Mouse (Mus musculus): ENCODE results near the gene Gm42421. TPM values are rescaled to one million over a fixed set of nuclear protein-coding genes. Genes with fewer than 3 reads are reported as not detected.

Gene Gm42421
- total RNA-seq, 2 experiments from 2014 or later = 2.9 TPM; not detected in 1

DNA sequence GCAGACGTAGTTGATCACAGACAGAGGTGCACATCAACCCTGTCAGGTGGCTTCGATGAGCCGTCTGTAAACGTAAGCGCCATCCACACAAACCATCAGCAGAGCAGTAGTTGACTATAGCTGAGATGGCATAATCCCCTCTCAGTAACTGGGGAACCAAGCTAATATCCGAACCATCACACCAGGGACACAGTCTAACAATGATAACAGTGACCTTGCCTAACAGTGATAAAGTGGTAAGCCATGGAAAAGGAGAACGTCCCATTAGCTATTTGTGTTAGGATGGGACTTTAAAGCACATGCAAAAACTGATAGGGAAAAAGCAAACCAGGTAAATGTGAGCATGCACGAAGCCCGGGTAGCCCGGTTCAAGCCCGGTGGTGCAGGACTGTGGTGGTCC, 48.3 kb downstream of the Gm42421 start:
- intact Hi-C loops (cut with DNase I) = loop anchor here (5.0 kb wide), 1 partner anchor 44 kb away; the partner anchor contains the start of gene Rsph10b
- Histone ChIP-seq H3K27ac (no peak overlapping the region), H3K4me3 (no peak overlapping the region)
- no peak for DNase-seq (ENCODE audit: extremely low spot score in 1 of 2, low spot score in 2 of 2)
- no peak for TF ChIP-seq CTCF (IDR thresholded peaks at IDR 0.05)

DNA sequence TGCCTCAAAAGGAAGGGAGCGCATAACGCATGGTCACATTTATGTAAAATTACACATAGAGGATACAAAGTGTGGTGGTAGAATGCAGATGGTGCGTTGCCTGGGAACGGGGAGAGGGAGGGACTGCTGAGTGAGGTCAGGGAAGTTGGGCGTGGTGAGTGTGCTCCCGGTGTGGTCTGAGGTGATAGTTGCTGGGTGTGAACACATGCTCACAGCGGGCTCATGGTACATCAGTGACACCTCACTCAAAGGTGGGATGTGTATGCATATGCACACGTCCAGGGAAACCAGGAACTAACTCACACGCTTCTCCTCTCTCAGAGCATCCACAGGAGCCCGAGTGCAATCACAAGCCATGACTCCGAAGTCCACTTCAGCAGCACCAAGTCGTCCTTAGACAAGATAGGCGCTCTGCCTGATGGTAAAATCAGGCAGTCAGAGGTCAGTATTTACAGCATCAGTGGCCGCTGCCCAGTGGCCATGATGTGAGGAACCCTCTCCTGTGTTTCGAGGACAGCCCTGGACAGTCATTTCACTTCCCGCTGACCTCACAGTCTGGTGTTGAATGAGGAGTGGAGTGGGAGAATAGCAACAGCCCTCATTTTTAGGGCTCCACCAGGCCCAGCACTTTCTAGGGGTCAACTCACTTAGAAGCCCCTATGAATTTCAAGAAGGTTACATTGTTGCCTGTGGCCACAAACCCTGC, 48.9 kb downstream of the Gm42421 start:
- intact Hi-C loops (cut with DNase I) = loop anchor here (5.0 kb wide), 1 partner anchor 45 kb away; the partner anchor contains the start of gene Rsph10b
- H3K4me3 ChIP-seq = no peak overlapping the region
- no peak for DNase-seq (ENCODE audit: extremely low spot score in 1 of 2, low spot score in 2 of 2)
- no peak overlapping the region for H3K27ac ChIP-seq
- no peak for TF ChIP-seq CTCF (IDR thresholded peaks at IDR 0.05)

DNA sequence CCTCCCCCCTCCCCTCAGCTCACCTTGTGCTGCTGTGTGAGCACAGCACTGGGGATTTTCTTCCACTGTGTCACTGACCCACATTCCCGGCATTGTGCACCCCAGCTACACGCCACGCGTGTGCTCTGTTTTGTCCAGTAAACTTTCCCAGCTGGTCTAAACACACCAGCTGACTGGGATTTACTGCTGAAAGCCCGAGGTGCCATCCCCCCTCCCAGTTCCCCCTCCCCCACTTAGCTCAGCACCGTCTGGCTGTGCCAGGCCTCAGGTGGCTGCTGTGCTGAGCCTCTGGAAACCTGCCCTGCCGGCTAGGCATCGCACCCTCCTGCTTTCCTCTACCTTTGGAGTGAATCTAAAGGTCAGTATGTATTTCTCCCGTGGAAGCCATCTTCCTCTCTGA, 52.9 kb downstream of the Gm42421 start:
- TF ChIP-seq CTCF (IDR thresholded peaks at IDR 0.05) = no peak
- no peak overlapping the region for H3K27ac ChIP-seq

DNA sequence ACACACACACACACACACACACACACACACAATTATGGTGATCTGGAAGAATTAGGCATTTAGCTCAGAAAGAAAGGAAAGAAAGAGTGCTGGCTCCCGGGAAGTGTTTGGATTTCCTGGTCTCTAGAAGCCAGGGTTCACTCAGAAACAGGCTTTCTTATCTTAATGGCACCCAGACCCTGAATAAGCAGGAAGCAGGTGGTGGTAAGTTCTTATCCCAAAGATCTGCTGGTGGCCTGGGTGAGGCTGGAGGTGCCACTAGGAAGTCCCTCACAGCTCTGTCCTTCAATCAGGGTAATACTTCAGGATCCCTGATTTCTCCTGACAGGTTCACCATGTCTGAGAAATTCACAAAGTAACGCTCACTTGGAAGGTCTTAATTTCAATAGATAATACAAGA, 54.4 kb downstream of the Gm42421 start:
- Histone ChIP-seq H3K27ac (no peak overlapping the region), H3K4me3 (no peak overlapping the region)
- intact Hi-C loops (cut with DNase I) = no loop called here
- no peak for DNase-seq (ENCODE audit: extremely low spot score in 1 of 2, low spot score in 2 of 2)
- TF ChIP-seq CTCF (IDR thresholded peaks at IDR 0.05) = no peak

More for the DNA sequence above, 52.9 kb downstream of the Gm42421 start:
- intact Hi-C loops (cut with DNase I) = no loop called here
- no peak for DNase-seq (ENCODE audit: extremely low spot score in 1 of 2, low spot score in 2 of 2)
- no peak overlapping the region for H3K4me3 ChIP-seq

DNA sequence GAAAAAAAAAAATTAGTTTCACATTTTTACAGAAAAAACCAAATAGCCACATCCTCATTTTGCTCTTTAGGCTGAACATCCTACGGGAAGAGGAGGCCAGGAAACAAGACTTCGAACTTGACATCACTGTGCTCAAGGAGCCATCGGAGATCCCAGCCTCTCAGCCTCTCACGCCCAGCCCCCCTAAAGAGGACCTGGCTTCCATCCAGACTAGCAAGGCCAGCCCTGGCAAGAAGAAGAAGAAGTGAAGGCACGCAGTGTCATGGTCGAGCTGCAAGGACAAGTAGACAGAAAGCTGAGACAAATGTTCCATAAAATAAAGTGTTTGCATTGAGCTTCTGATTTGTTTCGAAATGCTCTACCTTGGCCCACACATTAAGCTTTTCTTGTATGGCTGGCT, 57.4 kb downstream of the Gm42421 start:
- intact Hi-C loops (cut with DNase I) = no loop called here

More for the DNA sequence above, 57.4 kb downstream of the Gm42421 start:
- Histone ChIP-seq H3K4me3 (no peak overlapping the region), H3K27ac (no peak overlapping the region)
- DNase-seq (ENCODE audit: extremely low spot score in 1 of 2, low spot score in 2 of 2) = no peak
- no peak for TF ChIP-seq CTCF (IDR thresholded peaks at IDR 0.05)

Other genes with a start within 250 kb of the Gm42421 start
- 10 to 100 TPM; 25.2 to 25.4 TPM for gene Usp42, start 195.9 kb upstream of the Gm42421 start, total RNA-seq (2021)
- 10 to 100 TPM; 43.6 to 48.3 TPM for gene Eif2ak1, start 110.4 kb upstream of the Gm42421 start, total RNA-seq (2021)
- gene Ankrd61, start 30.5 kb upstream of the Gm42421 start, total RNA-seq (2021) = not detected
- 10 to 100 TPM; 30.0 to 32.6 TPM for gene Aimp2, start 18.3 kb upstream of the Gm42421 start, total RNA-seq (2021)
- 10 to 100 TPM; 17.0 to 19.2 TPM for gene Pms2, start 18.2 kb upstream of the Gm42421 start, total RNA-seq (2021)
- 1 to 10 TPM; 4.0 to 6.0 TPM for gene Rsph10b, start 4.9 kb downstream of the Gm42421 start, total RNA-seq (2021)
- gene Ccz1, start 86.7 kb downstream of the Gm42421 start, total RNA-seq (2021) = 10 to 100 TPM; 40.9 to 43.0 TPM
- gene Ocm, start 98.5 kb downstream of the Gm42421 start, total RNA-seq (2021) = 1 to 10 TPM; 1.1 to 2.2 TPM
- gene Lmtk2, start 172.3 kb downstream of the Gm42421 start, total RNA-seq (2021) = 100 to 1,000 TPM; 171 to 173 TPM